Mouse (Mus musculus) olfactory bulb, adult 2 months (tissue): ENCODE data around the gene Lrba.

Experiments
- CTCF ChIP-seq: fragments of 200-500 bp; IDR thresholded peaks from 2 replicates; pipeline ENCODE4 v1.5.1; 2012; ENCODE audit warnings: low read depth, mild to moderate bottlenecking, low read length, moderate library complexity; ENCODE audit not compliant: insufficient read depth
- POLR2A ChIP-seq: fragments of 200-500 bp; IDR thresholded peaks from 2 replicates; pipeline ENCODE4 v1.6.1; 2012; ENCODE audit warnings: mild to moderate bottlenecking, low read depth, low read length, moderate library complexity; ENCODE audit not compliant: insufficient read depth

GRCm38 (mm10) chr3:86629379-86629778, 404.9 kb downstream of the Lrba start:
- TF ChIP-seq POLR2A: no peak
- no peak for TF ChIP-seq CTCF
